Mouse (Mus musculus) T-helper 1 cell (primary cell): ENCODE measurements around the gene Adh1.

ENCODE experiments used
- in situ Hi-C: fragments of 300-600 bp; cut with MboI, MseI; formaldehyde crosslinking; loops from one replicate; pipeline ENCODE4 v1.15.1; 2025; ENCODE audit warnings: high pct_unique_total_duplicates

Adh1 gene

DNA sequence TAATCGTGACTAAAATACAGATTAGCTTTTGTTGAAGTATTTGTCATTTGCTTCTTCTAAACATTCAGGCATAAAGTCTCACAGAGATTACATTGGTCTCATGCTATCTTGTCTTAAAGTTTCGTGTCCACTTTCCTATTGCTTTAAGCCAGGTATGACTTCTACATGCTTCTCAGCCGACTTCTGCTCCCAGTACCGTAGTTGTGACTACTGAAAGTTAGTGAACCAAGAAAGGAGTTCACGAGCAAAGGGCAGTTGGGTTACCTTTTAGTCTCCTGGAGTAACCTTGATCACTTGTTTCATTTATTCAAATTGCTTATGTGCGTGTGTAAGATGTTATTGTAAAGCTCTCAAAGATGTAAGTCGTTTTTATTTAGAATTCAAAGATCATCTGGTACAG, 25.2 kb downstream of the Adh1 start:
- in situ Hi-C loops, result no loop called here

- in situ Hi-C loops, result no loop called here
Measured at GRCm38 (mm10) chr3:138287686-138288085, 26.9 kb downstream of the Adh1 start.

DNA sequence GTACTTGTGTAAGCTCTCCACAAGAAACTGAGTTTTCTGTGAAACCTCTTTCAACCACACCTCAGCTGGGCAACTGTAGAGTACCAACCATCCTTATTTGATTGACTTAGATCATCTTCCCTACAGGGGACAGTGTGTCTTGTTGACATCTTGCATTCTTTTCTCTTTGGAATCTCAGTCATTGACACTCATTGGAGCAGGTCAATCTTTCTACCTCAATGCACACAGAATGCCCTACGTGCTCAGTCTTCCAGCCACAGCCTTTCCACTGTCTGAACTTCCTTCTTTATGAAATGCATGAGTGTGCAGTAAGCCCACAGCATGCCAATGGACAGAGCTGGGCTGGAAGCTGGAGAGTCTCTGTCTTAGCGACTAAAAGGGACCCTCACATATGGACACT, 29.9 kb downstream of the Adh1 start:
- in situ Hi-C loops, result no loop called here

GRCm38 (mm10) chr3:138291529-138292117, 30.8 kb downstream of the Adh1 start:
- in situ Hi-C loops, result no loop called here

DNA sequence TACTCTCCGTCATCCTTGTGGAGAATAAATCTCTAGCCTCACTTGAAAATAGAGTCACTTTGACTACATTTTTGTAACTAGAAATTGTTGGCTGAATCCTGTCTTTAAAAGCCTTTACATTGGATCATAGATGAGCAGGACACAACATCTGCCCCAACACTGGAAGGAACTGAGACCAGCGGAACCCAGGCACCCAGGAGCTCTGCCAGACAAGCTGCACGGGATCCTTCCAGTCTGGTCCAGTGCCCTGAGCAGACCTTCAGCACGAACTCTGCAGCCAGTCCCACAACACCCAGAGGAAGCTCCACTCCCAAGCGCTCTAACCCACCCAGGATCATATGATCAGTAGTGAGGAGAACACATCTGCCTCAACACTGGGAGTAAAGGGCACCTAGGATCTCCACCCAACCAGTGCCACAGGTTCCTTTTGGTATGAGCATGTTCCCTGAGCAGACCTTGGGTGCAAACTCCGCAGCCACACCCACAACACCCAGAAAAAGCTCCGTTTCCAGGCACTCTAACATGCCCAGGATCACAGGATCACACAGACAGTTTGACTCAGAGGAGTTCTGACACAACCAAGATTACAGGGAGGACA, 32.6 kb downstream of the Adh1 start:
- in situ Hi-C loops, result no loop called here

GRCm38 (mm10) chr3:138300130-138300529, 39.3 kb downstream of the Adh1 start:
- in situ Hi-C loops, result no loop called here

GRCm38 (mm10) chr3:138302676-138303075, 41.9 kb downstream of the Adh1 start:
- in situ Hi-C loops, result no loop called here

DNA sequence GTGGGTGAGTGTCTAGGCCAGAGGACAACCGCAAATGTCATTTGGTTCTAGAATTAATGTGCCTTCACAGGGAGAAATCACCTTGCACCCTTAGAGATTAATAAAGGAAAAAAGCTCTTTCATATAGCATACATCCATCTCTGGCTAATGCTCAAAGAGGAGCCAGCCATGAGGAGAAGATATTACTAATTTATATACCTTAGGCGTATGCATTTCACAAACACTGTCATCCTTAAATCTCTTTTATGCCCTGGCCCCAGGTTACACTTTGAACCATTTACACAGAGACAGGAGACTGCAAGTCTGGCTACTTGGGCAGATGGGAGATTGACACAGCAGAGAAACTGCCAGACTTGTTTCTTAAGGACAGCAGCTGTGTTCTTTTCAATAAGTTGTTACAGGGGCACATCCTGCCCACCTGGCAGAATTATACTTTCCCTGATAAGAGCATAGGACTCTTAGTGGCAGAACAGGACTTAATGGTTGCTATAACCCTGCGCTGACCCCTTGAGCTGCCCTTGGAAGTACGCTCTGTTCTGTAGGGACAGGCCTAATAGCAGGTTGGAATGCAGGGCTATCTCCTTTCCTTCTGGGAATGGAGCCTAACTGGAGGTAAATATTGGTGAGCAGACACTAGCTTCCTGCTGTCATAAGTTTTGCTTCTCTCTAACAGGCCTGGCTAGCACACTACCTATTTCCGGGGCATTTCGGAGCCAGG, 43.1 kb downstream of the Adh1 start:
- in situ Hi-C loops, result no loop called here

GRCm38 (mm10) chr3:138304489-138304871, 43.7 kb downstream of the Adh1 start:
- in situ Hi-C loops, result no loop called here

DNA sequence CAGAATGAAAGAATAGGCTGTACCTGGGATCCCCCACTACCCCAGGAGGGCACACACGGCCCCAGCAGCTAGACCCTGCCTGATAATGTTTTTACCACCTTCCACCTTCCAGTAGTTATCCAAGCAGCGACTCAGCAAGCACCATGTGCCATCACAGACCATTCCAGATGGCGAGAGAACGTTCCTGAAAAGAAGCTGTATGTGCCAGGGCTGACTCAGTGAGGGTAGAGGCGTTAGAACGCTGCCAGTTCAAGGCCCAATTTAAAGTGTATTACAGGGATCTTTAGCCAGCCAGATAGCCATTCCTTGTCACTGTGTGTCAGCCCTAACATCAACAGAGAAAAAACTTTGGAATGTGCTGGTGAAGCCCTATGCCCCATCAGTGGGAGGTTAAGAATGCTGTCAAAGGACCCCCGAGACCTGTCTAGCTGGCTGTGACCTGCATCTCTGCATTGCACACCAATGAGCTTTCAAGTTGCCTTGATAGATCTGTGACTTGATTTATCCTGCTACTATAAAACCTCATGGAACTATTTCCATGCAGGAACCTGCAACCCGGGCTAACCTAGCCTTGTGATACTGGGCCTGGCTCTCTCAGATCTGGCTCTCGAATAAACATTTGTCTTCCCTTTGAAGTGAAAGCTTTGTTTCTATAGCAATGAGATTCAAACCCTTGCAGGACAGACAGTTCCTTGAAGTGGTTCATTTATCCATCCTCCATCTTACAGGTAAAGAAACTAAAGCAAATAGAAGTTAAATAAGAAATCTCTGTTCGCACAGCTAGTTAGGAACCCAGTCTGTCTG, 44.9 kb downstream of the Adh1 start:
- in situ Hi-C loops, result no loop called here

GRCm38 (mm10) chr3:138306290-138306683, 45.5 kb downstream of the Adh1 start:
- in situ Hi-C loops, result no loop called here

DNA sequence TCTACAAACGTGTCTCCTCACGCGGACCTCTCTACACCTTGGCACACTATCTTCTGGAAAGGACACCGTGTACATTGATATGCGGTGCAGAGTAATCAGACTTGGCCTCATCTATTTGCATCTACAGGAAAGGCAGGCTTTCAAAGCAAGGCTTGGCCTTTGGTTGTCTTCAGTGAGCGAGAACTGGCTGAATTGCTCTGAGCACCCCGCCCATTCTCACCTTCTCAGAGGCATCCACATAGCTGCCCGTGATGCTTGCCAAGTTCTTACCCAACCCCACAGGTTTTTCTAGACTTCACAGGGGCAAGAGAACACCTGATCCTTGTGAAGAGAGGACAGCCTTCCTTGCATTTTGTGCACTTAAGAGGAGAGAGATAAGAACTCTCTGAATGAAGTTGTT, 49.1 kb downstream of the Adh1 start:
- in situ Hi-C loops, result no loop called here

DNA sequence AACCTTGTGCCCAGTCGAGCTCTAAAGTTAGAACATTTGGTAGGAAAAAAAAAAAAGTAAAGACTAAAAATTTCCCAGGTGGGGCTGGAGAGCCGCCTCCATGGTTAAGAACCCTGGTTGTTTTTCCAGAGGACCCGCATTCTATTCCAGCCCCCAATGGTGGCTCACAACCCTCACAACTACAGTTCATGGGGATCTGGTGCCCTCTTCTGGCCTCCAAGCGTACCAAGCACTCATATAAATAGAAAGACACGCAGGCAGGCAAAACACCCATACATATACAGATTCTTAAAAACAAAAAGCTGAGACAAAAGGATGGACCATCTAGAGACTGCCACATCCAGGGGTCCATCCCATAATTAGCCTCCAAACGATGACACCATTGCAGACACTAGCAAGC, 50.2 kb downstream of the Adh1 start:
- in situ Hi-C loops, result no loop called here

DNA sequence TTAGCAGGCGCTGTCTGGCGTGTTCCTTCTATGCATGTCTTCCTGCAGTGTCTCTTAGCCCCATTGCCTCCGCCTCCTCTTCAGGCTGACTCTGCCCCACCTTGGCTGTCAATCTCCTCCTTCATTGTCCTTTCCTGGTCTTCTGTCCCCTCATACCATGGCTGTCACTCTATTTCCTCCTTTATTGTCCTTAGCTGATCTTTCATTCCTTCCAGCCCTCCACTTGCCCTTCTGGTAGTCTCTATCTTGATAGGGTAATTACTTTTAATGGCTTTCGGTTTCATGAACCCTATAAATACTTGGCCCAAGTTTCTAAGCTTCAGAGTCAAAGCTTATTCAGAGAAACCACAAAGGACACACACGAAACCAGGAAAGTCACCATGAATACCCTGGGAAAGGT, 52.2 kb downstream of the Adh1 start, which contains the start of gene Adh6a:
Gene Adh6a, plus strand, starts transcription at position 322 of the 400 bp plus-strand sequence.
- in situ Hi-C loops, result no loop called here

- in situ Hi-C loops, result no loop called here
Measured at GRCm38 (mm10) chr3:138316908-138317472, 56.2 kb downstream of the Adh1 start.

DNA sequence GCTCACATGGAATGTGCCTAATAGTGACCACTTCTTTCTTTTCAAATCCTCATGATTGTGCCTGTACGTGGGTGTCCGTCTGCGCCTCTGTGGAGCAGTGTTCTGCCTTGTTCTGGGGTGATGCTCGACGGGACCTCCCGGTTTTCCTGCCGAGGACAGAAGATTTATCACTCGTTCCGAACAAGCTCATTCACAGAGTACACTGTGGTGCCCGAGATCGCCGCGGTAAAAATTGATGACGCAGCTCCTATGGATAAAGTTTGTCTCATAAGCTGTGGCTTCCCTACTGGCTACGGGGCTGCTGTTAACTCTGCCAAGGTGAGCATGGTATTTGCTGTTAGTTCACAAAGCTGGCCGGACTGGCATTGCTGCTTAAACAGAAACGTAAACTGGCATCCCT, 64.2 kb downstream of the Adh1 start:
- in situ Hi-C loops, result loop anchor here (5.0 kb wide), 1 partner anchor 112 kb away; no protein-coding TSS in a partner anchor

DNA sequence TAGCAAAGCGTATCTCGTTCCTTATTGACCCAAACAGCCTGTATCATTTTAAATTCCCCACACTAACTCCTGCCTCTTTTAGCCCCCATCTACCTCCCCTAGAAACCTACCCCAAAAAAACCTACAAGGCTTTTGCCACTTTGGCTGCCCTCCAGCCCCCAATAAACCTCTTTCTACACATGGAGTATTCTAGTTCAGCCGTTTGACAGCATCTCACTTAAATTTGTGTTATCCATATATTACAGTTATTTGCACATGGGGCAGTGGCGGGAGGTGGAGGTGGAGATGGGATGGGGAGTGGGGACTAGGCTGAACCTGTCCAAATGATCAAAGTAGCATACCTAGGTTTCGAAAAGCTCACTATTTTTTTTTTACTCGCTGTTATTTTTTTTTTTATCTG, 64.7 kb downstream of the Adh1 start:
- in situ Hi-C loops, result loop anchor here (5.0 kb wide), 1 partner anchor 112 kb away; no protein-coding TSS in a partner anchor

GRCm38 (mm10) chr3:138333910-138334309, 73.1 kb downstream of the Adh1 start:
- in situ Hi-C loops, result no loop called here

- in situ Hi-C loops, result no loop called here
Measured at GRCm38 (mm10) chr3:138334320-138334719, 73.5 kb downstream of the Adh1 start.

GRCm38 (mm10) chr3:138335566-138335965, 74.8 kb downstream of the Adh1 start:
- in situ Hi-C loops, result no loop called here

DNA sequence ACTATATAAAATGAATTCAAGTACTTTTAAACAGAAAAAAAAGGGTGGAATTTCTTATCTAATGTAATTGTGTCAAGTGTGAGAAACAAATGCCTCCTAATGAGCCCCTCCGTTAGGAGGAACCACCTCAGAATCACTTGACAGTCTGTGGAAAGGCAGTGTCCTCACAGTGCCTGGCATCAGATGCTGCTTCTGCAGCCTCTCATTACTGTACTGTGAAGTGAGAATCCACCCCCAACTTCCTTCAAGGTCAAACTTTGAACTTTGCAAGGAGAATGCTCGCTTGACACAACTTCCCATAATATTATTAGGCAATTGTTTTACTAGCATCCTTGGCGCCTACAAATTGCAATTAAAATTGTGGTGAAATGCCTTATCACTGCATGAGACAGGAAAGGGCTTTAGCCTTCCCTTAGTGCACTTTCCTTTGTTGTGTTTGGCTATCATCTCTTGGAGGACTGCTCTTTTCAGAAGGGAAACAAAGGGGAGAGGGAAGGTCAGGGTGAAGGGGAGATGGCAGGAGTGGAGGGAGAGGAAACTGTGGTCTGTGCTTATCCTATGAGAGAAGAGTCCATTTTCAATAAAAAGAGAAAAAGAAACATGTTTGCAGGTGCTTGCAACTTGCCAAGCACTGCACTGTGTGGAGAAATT, 75.4 kb downstream of the Adh1 start:
- in situ Hi-C loops, result no loop called here
